Mouse (Mus musculus): Measurements from ENCODE around the gene Gdpd5. TPM values are rescaled to one million over a fixed set of nuclear protein-coding genes. Genes with fewer than 3 reads are reported as not detected.

Gdpd5 gene
- polyA plus RNA-seq, 1 experiment from 2014 or later = 40.0 TPM

- peaks cover 77% of the 10 kb centered on the region for H3K36me3 ChIP-seq (ENCODE audit: control insufficient read depth, insufficient read depth, low read length)
- 86% methylated on average over 5 of the region's 5 CpGs for WGBS
- peaks cover 32% of the 10 kb centered on the region for H3K4me1 ChIP-seq (ENCODE audit: control insufficient read depth, insufficient read depth, low read length)
Measured at GRCm38 (mm10) chr7:99477235-99477634, 96.0 kb downstream of the Gdpd5 start.

DNA sequence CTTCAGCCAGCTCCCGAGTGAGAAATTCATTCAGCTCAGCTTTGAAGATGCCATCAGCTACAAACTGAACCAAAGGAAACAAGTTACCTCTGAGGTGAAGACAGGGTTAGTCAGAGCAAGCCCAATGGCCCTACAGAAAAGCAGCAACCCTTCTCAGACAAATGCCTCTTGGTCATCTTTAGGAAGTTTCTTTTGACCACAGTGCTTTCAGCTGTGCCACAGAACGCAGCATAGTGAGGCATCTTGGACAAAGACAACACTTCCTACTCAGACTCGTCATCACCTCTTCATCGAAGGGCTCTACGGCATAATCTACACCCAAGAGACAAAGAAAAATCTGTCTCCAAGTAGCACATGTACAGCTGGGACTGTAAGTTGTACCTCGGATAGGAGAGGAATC lies 101.4 kb downstream of the Gdpd5 start:
- ATAC-seq (ENCODE audit: low FRiP score, low TSS enrichment) (no peak), DNase-seq (no peak)
- H3K9me3 ChIP-seq (ENCODE audit: control insufficient read depth, low read length) = no peaks in the 10 kb centered on the region
- peak overlapping the region; percentile 81 for H3K9ac ChIP-seq (replicated peaks; ENCODE audit: low read length)
- H3K4me3 ChIP-seq (replicated peaks; ENCODE audit: low read depth, low read length) = peak overlapping the region; percentile 83
- peak overlapping the region; percentile 84; the same call in 1 of the 2 replicates for H3K27ac ChIP-seq (replicated peaks; ENCODE audit: low read depth, low read length)
- peaks cover 48% of the 10 kb centered on the region for H3K36me3 ChIP-seq (ENCODE audit: control insufficient read depth, insufficient read depth, low read length)
- peak overlapping the region; percentile 79 for H3K4me2 ChIP-seq (ENCODE audit: low read length)
- peaks cover 26% of the 10 kb centered on the region for H3K4me1 ChIP-seq (ENCODE audit: control insufficient read depth, insufficient read depth, low read length)
- no peaks in the 10 kb centered on the region for H3K27me3 ChIP-seq (ENCODE audit: control insufficient read depth, insufficient read depth, low read length)
- WGBS = 7% methylated on average over 6 of the region's 6 CpGs

More at GRCm38 (mm10) chr7:99477235-99477634, 96.0 kb downstream of the Gdpd5 start:
- ATAC-seq (ENCODE audit: low FRiP score, low TSS enrichment) = no peak
- DNase-seq = no peak
- Histone ChIP-seq H3K9me3 (ENCODE audit: control insufficient read depth, low read length) (no peaks in the 10 kb centered on the region), H3K9ac (replicated peaks; ENCODE audit: low read length) (no peak overlapping the region), H3K27me3 (ENCODE audit: control insufficient read depth, insufficient read depth, low read length) (no peaks in the 10 kb centered on the region), H3K4me3 (replicated peaks; ENCODE audit: low read depth, low read length) (no peak overlapping the region), H3K27ac (replicated peaks; ENCODE audit: low read depth, low read length) (no peak overlapping the region), H3K4me2 (ENCODE audit: low read length) (no peak overlapping the region)

GRCm38 (mm10) chr7:99483271-99483923 lies 102.2 kb downstream of the Gdpd5 start, which contains the start of gene Rps3:
Gene Rps3, minus strand, starts transcription at chr7:99483738.
- WGBS = under 1% methylated on average over 45 of the region's 45 CpGs

GRCm38 (mm10) chr7:99483924-99484319 lies 102.7 kb downstream of the Gdpd5 start:
- Histone ChIP-seq H3K4me3 (replicated peaks; ENCODE audit: low read depth, low read length) (peak overlapping the region; percentile 83), H3K4me1 (ENCODE audit: control insufficient read depth, insufficient read depth, low read length) (peaks cover 26% of the 10 kb centered on the region), H3K27me3 (ENCODE audit: control insufficient read depth, insufficient read depth, low read length) (no peaks in the 10 kb centered on the region), H3K9ac (replicated peaks; ENCODE audit: low read length) (no peak overlapping the region), H3K4me2 (ENCODE audit: low read length) (peak overlapping the region; percentile 53), H3K9me3 (ENCODE audit: control insufficient read depth, low read length) (no peaks in the 10 kb centered on the region), H3K36me3 (ENCODE audit: control insufficient read depth, insufficient read depth, low read length) (peaks cover 35% of the 10 kb centered on the region), H3K27ac (replicated peaks; ENCODE audit: low read depth, low read length) (no peak overlapping the region)
- DNase-seq = no peak
- ATAC-seq (ENCODE audit: low FRiP score, low TSS enrichment) = peak; percentile 17
- WGBS = 45% methylated on average over 8 of the region's 8 CpGs

More at GRCm38 (mm10) chr7:99483271-99483923, 102.2 kb downstream of the Gdpd5 start, which contains the start of gene Rps3:
- H3K9ac ChIP-seq (replicated peaks; ENCODE audit: low read length) = peak within 1 kb of the TSS; percentile 81
- H3K27ac ChIP-seq (replicated peaks; ENCODE audit: low read depth, low read length) = peak within 1 kb of the TSS; percentile 84
- H3K4me1 ChIP-seq (ENCODE audit: control insufficient read depth, insufficient read depth, low read length) = peaks cover 26% of the 10 kb centered on the region
- no peaks in the 10 kb centered on the region for H3K27me3 ChIP-seq (ENCODE audit: control insufficient read depth, insufficient read depth, low read length)
- peak within 1 kb of the TSS; percentile 79 for H3K4me2 ChIP-seq (ENCODE audit: low read length)
- ATAC-seq (ENCODE audit: low FRiP score, low TSS enrichment) = peak; percentile 98
- DNase-seq = peak; percentile 99
- peaks cover 41% of the 10 kb centered on the region for H3K36me3 ChIP-seq (ENCODE audit: control insufficient read depth, insufficient read depth, low read length)
- H3K9me3 ChIP-seq (ENCODE audit: control insufficient read depth, low read length) = no peaks in the 10 kb centered on the region
- peak within 1 kb of the TSS; percentile 83 for H3K4me3 ChIP-seq (replicated peaks; ENCODE audit: low read depth, low read length)

GRCm38 (mm10) chr7:99484679-99485078 lies 103.5 kb downstream of the Gdpd5 start:
- Histone ChIP-seq H3K9ac (replicated peaks; ENCODE audit: low read length) (no peak overlapping the region), H3K36me3 (ENCODE audit: control insufficient read depth, insufficient read depth, low read length) (peaks cover 28% of the 10 kb centered on the region), H3K27me3 (ENCODE audit: control insufficient read depth, insufficient read depth, low read length) (no peaks in the 10 kb centered on the region), H3K9me3 (ENCODE audit: control insufficient read depth, low read length) (no peaks in the 10 kb centered on the region), H3K4me3 (replicated peaks; ENCODE audit: low read depth, low read length) (no peak overlapping the region), H3K4me2 (ENCODE audit: low read length) (no peak overlapping the region), H3K4me1 (ENCODE audit: control insufficient read depth, insufficient read depth, low read length) (peaks cover 26% of the 10 kb centered on the region), H3K27ac (replicated peaks; ENCODE audit: low read depth, low read length) (no peak overlapping the region)
- 95% methylated on average over 1 of the region's 1 CpGs for WGBS
- DNase-seq (no peak), ATAC-seq (ENCODE audit: low FRiP score, low TSS enrichment) (no peak)

DNA sequence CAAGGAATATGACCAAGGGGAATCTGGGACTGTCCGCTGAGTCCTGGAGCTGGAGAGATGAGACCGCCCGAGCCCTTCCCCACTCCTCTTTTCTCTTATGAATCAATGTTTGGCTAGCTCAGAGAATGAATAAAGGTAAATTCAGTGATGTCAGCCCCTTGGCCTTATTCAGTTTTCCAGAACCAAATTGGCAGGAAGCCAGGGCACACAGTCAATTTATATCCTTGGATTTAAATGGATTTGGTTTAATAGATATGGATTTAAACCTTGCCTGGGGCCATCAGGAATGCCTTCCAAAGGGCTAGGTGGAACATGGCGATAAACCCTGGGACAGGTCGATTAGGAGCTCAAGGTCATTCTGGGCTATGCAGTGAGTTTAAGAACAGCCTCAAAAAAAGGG lies 108.5 kb downstream of the Gdpd5 start:
- 62% methylated on average over 5 of the region's 5 CpGs for WGBS
- ATAC-seq (ENCODE audit: low FRiP score, low TSS enrichment) = no peak
- H3K36me3 ChIP-seq (ENCODE audit: control insufficient read depth, insufficient read depth, low read length) = no peaks in the 10 kb centered on the region

DNA sequence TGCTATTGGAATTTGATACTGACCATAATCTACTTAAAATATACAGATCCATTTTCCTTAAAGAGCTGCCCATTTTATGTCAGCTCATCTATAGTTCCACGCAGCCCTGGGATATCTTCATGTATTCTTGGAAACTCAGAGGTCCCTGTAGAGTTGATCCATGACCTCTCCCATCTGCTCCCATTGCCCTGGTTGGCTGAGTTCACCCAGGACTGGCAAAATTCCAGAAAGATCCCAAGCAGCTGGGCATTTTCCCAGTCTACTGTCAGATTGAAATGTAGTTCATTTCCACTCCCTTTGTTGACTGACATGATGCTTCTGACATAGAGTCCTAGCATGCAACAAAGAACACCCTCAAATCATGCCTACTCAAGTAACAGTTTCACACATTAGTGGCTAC lies 117.9 kb downstream of the Gdpd5 start:
- Histone ChIP-seq H3K27ac (replicated peaks; ENCODE audit: low read depth, low read length) (no peak overlapping the region), H3K4me3 (replicated peaks; ENCODE audit: low read depth, low read length) (no peak overlapping the region), H3K9me3 (ENCODE audit: control insufficient read depth, low read length) (no peaks in the 10 kb centered on the region), H3K4me2 (ENCODE audit: low read length) (no peak overlapping the region), H3K27me3 (ENCODE audit: control insufficient read depth, insufficient read depth, low read length) (no peaks in the 10 kb centered on the region), H3K4me1 (ENCODE audit: control insufficient read depth, insufficient read depth, low read length) (no peaks in the 10 kb centered on the region), H3K9ac (replicated peaks; ENCODE audit: low read length) (no peak overlapping the region), H3K36me3 (ENCODE audit: control insufficient read depth, insufficient read depth, low read length) (no peaks in the 10 kb centered on the region)
- DNase-seq (no peak), ATAC-seq (ENCODE audit: low FRiP score, low TSS enrichment) (no peak)
- WGBS = 63% methylated on average over 1 of the region's 1 CpGs

More for the DNA sequence above, 108.5 kb downstream of the Gdpd5 start:
- Histone ChIP-seq H3K4me2 (ENCODE audit: low read length) (no peak overlapping the region), H3K27me3 (ENCODE audit: control insufficient read depth, insufficient read depth, low read length) (no peaks in the 10 kb centered on the region), H3K4me3 (replicated peaks; ENCODE audit: low read depth, low read length) (no peak overlapping the region), H3K9ac (replicated peaks; ENCODE audit: low read length) (no peak overlapping the region), H3K27ac (replicated peaks; ENCODE audit: low read depth, low read length) (no peak overlapping the region), H3K4me1 (ENCODE audit: control insufficient read depth, insufficient read depth, low read length) (no peaks in the 10 kb centered on the region), H3K9me3 (ENCODE audit: control insufficient read depth, low read length) (peaks cover 5% of the 10 kb centered on the region; the same call in 1 of the 2 replicates)
- peak; percentile 61 for DNase-seq

DNA sequence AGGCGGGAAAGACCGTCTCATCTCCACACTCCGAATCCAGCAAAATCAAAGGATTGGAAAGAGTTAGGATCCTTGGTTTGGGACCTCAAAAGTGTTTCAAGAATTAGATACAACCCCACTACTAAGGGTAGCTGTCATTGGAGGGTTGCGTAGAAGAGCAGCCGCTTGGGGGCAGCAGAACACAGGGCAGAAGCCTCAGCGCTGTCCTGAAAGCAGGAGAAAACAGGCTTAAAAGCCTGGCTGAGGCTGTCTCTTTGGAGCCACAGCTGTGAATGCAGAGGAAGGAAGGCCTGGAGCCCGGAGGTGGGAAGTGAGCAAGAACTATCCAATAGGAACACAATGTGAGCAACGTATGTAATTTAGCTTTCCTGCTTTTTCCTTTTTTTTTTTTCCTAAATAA lies 119.0 kb downstream of the Gdpd5 start:
- WGBS = 4% methylated on average over 8 of the region's 8 CpGs
- Histone ChIP-seq H3K9ac (replicated peaks; ENCODE audit: low read length) (no peak overlapping the region), H3K4me3 (replicated peaks; ENCODE audit: low read depth, low read length) (no peak overlapping the region), H3K36me3 (ENCODE audit: control insufficient read depth, insufficient read depth, low read length) (no peaks in the 10 kb centered on the region), H3K4me2 (ENCODE audit: low read length) (no peak overlapping the region), H3K4me1 (ENCODE audit: control insufficient read depth, insufficient read depth, low read length) (no peaks in the 10 kb centered on the region), H3K27ac (replicated peaks; ENCODE audit: low read depth, low read length) (no peak overlapping the region), H3K9me3 (ENCODE audit: control insufficient read depth, low read length) (no peaks in the 10 kb centered on the region), H3K27me3 (ENCODE audit: control insufficient read depth, insufficient read depth, low read length) (no peaks in the 10 kb centered on the region)
- peak; percentile 70; the same call in 1 of the 2 replicates for ATAC-seq (ENCODE audit: low FRiP score, low TSS enrichment)
- DNase-seq = peak; percentile 93

GRCm38 (mm10) chr7:99500655-99501054 lies 119.4 kb downstream of the Gdpd5 start:
- Histone ChIP-seq H3K27me3 (ENCODE audit: control insufficient read depth, insufficient read depth, low read length) (no peaks in the 10 kb centered on the region), H3K9me3 (ENCODE audit: control insufficient read depth, low read length) (no peaks in the 10 kb centered on the region), H3K4me1 (ENCODE audit: control insufficient read depth, insufficient read depth, low read length) (no peaks in the 10 kb centered on the region), H3K4me2 (ENCODE audit: low read length) (no peak overlapping the region), H3K36me3 (ENCODE audit: control insufficient read depth, insufficient read depth, low read length) (no peaks in the 10 kb centered on the region), H3K4me3 (replicated peaks; ENCODE audit: low read depth, low read length) (no peak overlapping the region), H3K9ac (replicated peaks; ENCODE audit: low read length) (no peak overlapping the region), H3K27ac (replicated peaks; ENCODE audit: low read depth, low read length) (no peak overlapping the region)
- WGBS = 33% methylated on average over 5 of the region's 5 CpGs
- no peak for ATAC-seq (ENCODE audit: low FRiP score, low TSS enrichment)
- DNase-seq = no peak
